Mouse (Mus musculus): ENCODE measurements around the gene Daam2.
A peak's percentile ranks its signal among the peaks of the same experiment; 100 is the strongest.

Daam2 gene

GRCm38 (mm10) chr17:49563830-49564470, at the start of gene Daam2:
Gene Daam2 (minus strand): TSS chr17:49564343.
- peak; percentile 81 to 88 for DNase-seq

- peak; percentile 13 to 32 for DNase-seq
Measured at GRCm38 (mm10) chr17:49610296-49610695, 46.2 kb upstream of the Daam2 start.

- DNase-seq, result no peak
Measured at GRCm38 (mm10) chr17:49607351-49608027, 43.3 kb upstream of the Daam2 start.

GRCm38 (mm10) chr17:49605397-49605796, 41.3 kb upstream of the Daam2 start:
- no peak for DNase-seq

- DNase-seq, result no peak
Measured at GRCm38 (mm10) chr17:49590051-49590450, 25.9 kb upstream of the Daam2 start.

- DNase-seq, result no peak
Measured at GRCm38 (mm10) chr17:49582471-49582870, 18.3 kb upstream of the Daam2 start.

- no peak for DNase-seq
Measured at GRCm38 (mm10) chr17:49577321-49577720, 13.2 kb upstream of the Daam2 start.

- peak; percentile 46 to 65 for DNase-seq
Measured at GRCm38 (mm10) chr17:49568717-49569116, 4.6 kb upstream of the Daam2 start.

GRCm38 (mm10) chr17:49564489-49564888, 346 bp upstream of the Daam2 start:
- DNase-seq, result no peak

GRCm38 (mm10) chr17:49563416-49563780, 745 bp downstream of the Daam2 start:
- DNase-seq, result no peak

- DNase-seq, result peak; percentile 12 to 41
Measured at GRCm38 (mm10) chr17:49562701-49563415, 1.3 kb downstream of the Daam2 start.

GRCm38 (mm10) chr17:49561985-49562384, 2.2 kb downstream of the Daam2 start:
- DNase-seq, result no peak

- DNase-seq, result no peak
Measured at GRCm38 (mm10) chr17:49559786-49560289, 4.3 kb downstream of the Daam2 start.

GRCm38 (mm10) chr17:49556169-49556568, 8.0 kb downstream of the Daam2 start:
- no peak for DNase-seq

GRCm38 (mm10) chr17:49551991-49552390, 12.2 kb downstream of the Daam2 start:
- DNase-seq, result peak; percentile 39 to 73

- no peak for DNase-seq
Measured at GRCm38 (mm10) chr17:49551465-49551864, 12.7 kb downstream of the Daam2 start.

- DNase-seq, result no peak
Measured at GRCm38 (mm10) chr17:49545997-49546396, 18.1 kb downstream of the Daam2 start.

GRCm38 (mm10) chr17:49545424-49545823, 18.7 kb downstream of the Daam2 start:
- no peak for DNase-seq

GRCm38 (mm10) chr17:49544561-49544960, 19.6 kb downstream of the Daam2 start:
- DNase-seq, result no peak

GRCm38 (mm10) chr17:49540706-49541105, 23.4 kb downstream of the Daam2 start:
- DNase-seq, result no peak

- peak; percentile 59 to 83 for DNase-seq
Measured at GRCm38 (mm10) chr17:49539204-49539603, 24.9 kb downstream of the Daam2 start.

- DNase-seq, result peak; percentile 43 to 54
Measured at GRCm38 (mm10) chr17:49535580-49535979, 28.6 kb downstream of the Daam2 start.

GRCm38 (mm10) chr17:49534267-49534719, 29.9 kb downstream of the Daam2 start:
- peak; percentile 36 to 49 for DNase-seq

GRCm38 (mm10) chr17:49531661-49532060, 32.5 kb downstream of the Daam2 start:
- peak; percentile 36 to 67 for DNase-seq
